Mouse (Mus musculus) cortical plate, adult 2 months (tissue): Measurements from ENCODE around the gene Chst10. TPM values are rescaled to one million over a fixed set of nuclear protein-coding genes. Genes with fewer than 3 reads are reported as not detected.

Source experiments
- H3K27ac ChIP-seq: fragments of 200-500 bp; 2 replicates; pipeline ENCODE4 v1.5.1; 2012; ENCODE audit warnings: low read length, control low read depth, inconsistent platforms; ENCODE audit not compliant: insufficient read depth
- H3K4me1 ChIP-seq: fragments of 200-500 bp; 2 replicates; pipeline ENCODE4 v1.6.1; 2011; ENCODE audit warnings: low read length; ENCODE audit not compliant: control insufficient read depth, insufficient read depth
- H3K4me3 ChIP-seq: fragments of 200-500 bp; 2 replicates; pipeline ENCODE4 v1.5.1; 2011; ENCODE audit warnings: mild to moderate bottlenecking, low read length, control low read depth; ENCODE audit not compliant: insufficient read depth
- CTCF ChIP-seq: fragments of 200-500 bp; IDR thresholded peaks from 2 replicates; pipeline ENCODE4 v1.5.1; 2011; ENCODE audit warnings: mild to moderate bottlenecking, control low read depth, low read length; ENCODE audit not compliant: insufficient read depth; ENCODE audit errors: extremely low read depth
- POLR2A ChIP-seq: fragments of 200-500 bp; IDR thresholded peaks from 2 replicates; pipeline ENCODE4 v1.6.1; 2011; ENCODE audit warnings: mild to moderate bottlenecking, low read length, control low read depth; ENCODE audit not compliant: insufficient read depth; ENCODE audit errors: extremely low read depth
- polyA plus RNA-seq: library from polyadenylated mRNA; depleted of rRNA; stranded (reverse); fragments of >200 nt; gene quantifications from 2 replicates; pipeline ENCODE4 v1.2.3, GENCODE M21; 2012; rRNA removed

Gene Chst10
- 29.1 and 29.9 TPM in 2 replicates for polyA plus RNA-seq

GRCm38 (mm10) chr1:38897431-38898248 lies at the start of gene Chst10:
Gene Chst10 (minus strand): TSS chr1:38898161.
- Histone ChIP-seq H3K27ac (peak within 1 kb of the TSS; percentile 68), H3K4me3 (peak within 1 kb of the TSS; percentile 85), H3K4me1 (peaks cover 5% of the 10 kb centered on the region)
- TF ChIP-seq CTCF, result no peak
- peak; percentile 33; the same call in 1 of the 2 replicates for TF ChIP-seq POLR2A

GRCm38 (mm10) chr1:38939608-38940007 lies 41.6 kb upstream of the Chst10 start:
- TF ChIP-seq POLR2A, result no peak
- TF ChIP-seq CTCF, result no peak
- Histone ChIP-seq H3K27ac (no peak overlapping the region), H3K4me1 (no peaks in the 10 kb centered on the region), H3K4me3 (no peak overlapping the region)

- no peak within 1 kb of the TSS for H3K4me3 ChIP-seq
- no peaks in the 10 kb centered on the region for H3K4me1 ChIP-seq
- TF ChIP-seq CTCF, result no peak
- TF ChIP-seq POLR2A, result no peak
- no peak within 1 kb of the TSS for H3K27ac ChIP-seq
Measured at GRCm38 (mm10) chr1:38938849-38939248, 40.9 kb upstream of the Chst10 start, which contains the start of gene Nms. Gene Nms (plus strand): TSS chr1:38939149.

- no peak overlapping the region for H3K27ac ChIP-seq
- no peak for TF ChIP-seq POLR2A
- peak; percentile 69 for TF ChIP-seq CTCF
- no peaks in the 10 kb centered on the region for H3K4me1 ChIP-seq
- H3K4me3 ChIP-seq, result no peak overlapping the region
Measured at GRCm38 (mm10) chr1:38936780-38937179, 38.8 kb upstream of the Chst10 start.

- no peak overlapping the region for H3K4me3 ChIP-seq
- H3K4me1 ChIP-seq, result no peaks in the 10 kb centered on the region
- TF ChIP-seq POLR2A, result no peak
- peak; percentile 35 for TF ChIP-seq CTCF
- H3K27ac ChIP-seq, result no peak overlapping the region
Measured at GRCm38 (mm10) chr1:38934668-38935067, 36.7 kb upstream of the Chst10 start.

- Histone ChIP-seq H3K27ac (no peak overlapping the region), H3K4me1 (no peaks in the 10 kb centered on the region), H3K4me3 (no peak overlapping the region)
- TF ChIP-seq CTCF, result no peak
Measured at GRCm38 (mm10) chr1:38930767-38931166, 32.8 kb upstream of the Chst10 start.

GRCm38 (mm10) chr1:38929468-38929867 lies 31.5 kb upstream of the Chst10 start:
- no peak overlapping the region for H3K27ac ChIP-seq
- TF ChIP-seq POLR2A (no peak), CTCF (no peak)
- H3K4me3 ChIP-seq, result no peak overlapping the region
- no peaks in the 10 kb centered on the region for H3K4me1 ChIP-seq

- TF ChIP-seq POLR2A (no peak), CTCF (no peak)
- H3K27ac ChIP-seq, result no peak overlapping the region
- no peak overlapping the region for H3K4me3 ChIP-seq
- H3K4me1 ChIP-seq, result no peaks in the 10 kb centered on the region
Measured at GRCm38 (mm10) chr1:38928996-38929395, 31.0 kb upstream of the Chst10 start.

GRCm38 (mm10) chr1:38903985-38904384 lies 6.0 kb upstream of the Chst10 start:
- Histone ChIP-seq H3K4me3 (no peak overlapping the region), H3K27ac (no peak overlapping the region)
- TF ChIP-seq POLR2A, result no peak
- no peak for TF ChIP-seq CTCF

GRCm38 (mm10) chr1:38902571-38902970 lies 4.6 kb upstream of the Chst10 start:
- Histone ChIP-seq H3K27ac (no peak overlapping the region), H3K4me3 (no peak overlapping the region), H3K4me1 (no peaks in the 10 kb centered on the region)
- no peak for TF ChIP-seq CTCF
- no peak for TF ChIP-seq POLR2A

More at GRCm38 (mm10) chr1:38903985-38904384, 6.0 kb upstream of the Chst10 start:
- no peaks in the 10 kb centered on the region for H3K4me1 ChIP-seq
